Mouse (Mus musculus) CD4-positive, CD25-positive, alpha-beta regulatory T cell, adult 9 weeks (primary cell): ENCODE data around the gene Mff. TPM values are rescaled to one million over a fixed set of nuclear protein-coding genes. Genes with fewer than 3 reads are reported as not detected.

ENCODE experiments used
- polyA plus RNA-seq: library from polyadenylated mRNA; unstranded; fragments of 100-300 nt; shearing (Covaris generic); gene quantifications from one replicate; pipeline ENCODE4 v1.2.1, GENCODE M21; 2017

The Mff gene
- polyA plus RNA-seq = 59.6 TPM

GRCm38 (mm10) chr1:82724339-82725025 lies at the start of gene Mff:
TSS of gene Mff (plus strand) at chr1:82724890.

GRCm38 (mm10) chr1:82768269-82768668 lies 43.6 kb downstream of the Mff start, which contains the start of gene Tm4sf20:
TSS of gene Tm4sf20 (minus strand) at chr1:82768461.

GRCm38 (mm10) chr1:82771022-82771586 lies 46.4 kb downstream of the Mff start, which contains the start of gene Gm47791:
TSS of gene Gm47791 (minus strand) at chr1:82771243.

Other genes starting within 250 kb of the Mff start
- gene Col4a4, start 138.0 kb upstream of the Mff start, polyA plus RNA-seq = 0.07 TPM
- gene Col4a3, start 138.0 kb upstream of the Mff start, polyA plus RNA-seq = not detected
- gene Tm4sf20, start 43.6 kb downstream of the Mff start, polyA plus RNA-seq = 0.61 TPM
- not detected for gene Gm47791, start 46.4 kb downstream of the Mff start, polyA plus RNA-seq
- 17.9 TPM for gene Agfg1, start 114.6 kb downstream of the Mff start, polyA plus RNA-seq
- gene A030005L19Rik, start 188.4 kb downstream of the Mff start, polyA plus RNA-seq = 0.58 TPM
- not detected for gene A030014E15Rik, start 200.0 kb downstream of the Mff start, polyA plus RNA-seq
- not detected for gene Gm6217, start 206.5 kb downstream of the Mff start, polyA plus RNA-seq
- gene A030003K21Rik, start 218.5 kb downstream of the Mff start, polyA plus RNA-seq = not detected
- not detected for gene Gm7544, start 231.1 kb downstream of the Mff start, polyA plus RNA-seq
- gene Gm47955, start 235.4 kb downstream of the Mff start, polyA plus RNA-seq = not detected